Mouse (Mus musculus) heart, postnatal 10 days (tissue): ENCODE results near the gene Ebi3. TPM values are rescaled to one million over a fixed set of nuclear protein-coding genes. Genes with fewer than 3 reads are reported as not detected.

Experiments
- DNase-seq, 2 experiments: peaks; one replicate each; pipeline ENCODE4 v3.0.0; 2021
- intact Hi-C: fragments of 180-260 bp; cut with DNase I; formaldehyde crosslinking; loops from one replicate; pipeline ENCODE4 v1.15.1; 2025
- total RNA-seq, 2 experiments: library from RNA; stranded (reverse); gene quantifications; 2 replicates each; pipeline ENCODE4 v1.2.3; 2021

Gene Ebi3
- total RNA-seq, 2 experiments from 2014 or later: 0.22 to 0.82 TPM

- intact Hi-C loops: loop anchor here (2.0 to 5.0 kb wide), 2 partner anchors 255 to 294 kb away; no protein-coding TSS in a partner anchor
- DNase-seq: no peak
These were observed 5.5 kb downstream of the Ebi3 start for GRCm38 (mm10) chr17:55957726-55958583.

- intact Hi-C loops: loop anchor here (5.0 kb wide), 1 partner anchor 294 kb away; no protein-coding TSS in a partner anchor
- no peak for DNase-seq
These were observed 6.1 kb downstream of the Ebi3 start for GRCm38 (mm10) chr17:55958584-55958886.

GRCm38 (mm10) chr17:55958918-55959728 lies 6.7 kb downstream of the Ebi3 start, which contains the start of gene Yju2:
TSS of gene Yju2 (plus strand) at chr17:55959099.
- intact Hi-C loops: loop anchor here (5.0 kb wide), 1 partner anchor 293 kb away; no protein-coding TSS in a partner anchor
- peak; percentile 95 to 98 for DNase-seq

GRCm38 (mm10) chr17:55959946-55960740 lies 7.7 kb downstream of the Ebi3 start:
- DNase-seq: no peak
- intact Hi-C loops: loop anchor here (5.0 kb wide), 1 partner anchor 292 kb away; no protein-coding TSS in a partner anchor

GRCm38 (mm10) chr17:55960791-55961190 lies 8.4 kb downstream of the Ebi3 start:
- intact Hi-C loops: no loop called here
- no peak for DNase-seq

GRCm38 (mm10) chr17:55961631-55962030 lies 9.2 kb downstream of the Ebi3 start:
- intact Hi-C loops: no loop called here
- no peak for DNase-seq

- intact Hi-C loops: no loop called here
These were observed 10.7 kb downstream of the Ebi3 start for GRCm38 (mm10) chr17:55963171-55963570.

GRCm38 (mm10) chr17:55964496-55964895 lies 12.1 kb downstream of the Ebi3 start:
- intact Hi-C loops: no loop called here

More at GRCm38 (mm10) chr17:55963171-55963570, 10.7 kb downstream of the Ebi3 start:
- no peak for DNase-seq

GRCm38 (mm10) chr17:55964996-55965395 lies 12.6 kb downstream of the Ebi3 start:
- intact Hi-C loops: no loop called here
- DNase-seq: no peak

More at GRCm38 (mm10) chr17:55964496-55964895, 12.1 kb downstream of the Ebi3 start:
- no peak for DNase-seq

- intact Hi-C loops: no loop called here
- DNase-seq: no peak
These were observed 14.7 kb downstream of the Ebi3 start for GRCm38 (mm10) chr17:55967186-55967585.

GRCm38 (mm10) chr17:55968210-55968609 lies 15.8 kb downstream of the Ebi3 start:
- intact Hi-C loops: no loop called here
- DNase-seq: peak; percentile 41 to 55

- DNase-seq: peak; percentile 29 to 45
These were observed 17.1 kb downstream of the Ebi3 start for GRCm38 (mm10) chr17:55969560-55969959.

GRCm38 (mm10) chr17:55969966-55970891 lies 17.8 kb downstream of the Ebi3 start, which contains the start of gene Shd:
TSS of gene Shd (plus strand) at chr17:55970467.
- DNase-seq: peak; percentile 47 to 54
- intact Hi-C loops: no loop called here

More at GRCm38 (mm10) chr17:55969560-55969959, 17.1 kb downstream of the Ebi3 start:
- intact Hi-C loops: no loop called here

GRCm38 (mm10) chr17:55971453-55971852 lies 19.0 kb downstream of the Ebi3 start:
- no peak for DNase-seq
- intact Hi-C loops: no loop called here

GRCm38 (mm10) chr17:55976255-55976862 lies 23.9 kb downstream of the Ebi3 start:
- DNase-seq: peak; percentile 83 to 91
- intact Hi-C loops: loop anchor here (1.0 kb wide), 1 partner anchor 34 kb away; no protein-coding TSS in a partner anchor

- DNase-seq: no peak
- intact Hi-C loops: no loop called here
These were observed 24.9 kb downstream of the Ebi3 start for GRCm38 (mm10) chr17:55977301-55977700.

- intact Hi-C loops: no loop called here
- peak; percentile 43 to 68 for DNase-seq
These were observed 33.9 kb downstream of the Ebi3 start, which contains the start of gene Fsd1 for GRCm38 (mm10) chr17:55986030-55986961. TSS of gene Fsd1 (plus strand) at chr17:55986509.
